Mouse (Mus musculus) lung, postnatal 0 days (tissue): ENCODE results near the gene Nlgn2. TPM values are rescaled to one million over a fixed set of nuclear protein-coding genes. Genes with fewer than 3 reads are reported as not detected.

ENCODE experiments used
- ATAC-seq: fragments of 200-750 bp; cut with Nextera tagmentation; 2 replicates; pipeline ENCODE4 v1.8.0; 2017; ENCODE audit warnings: moderate library complexity
- DNase-seq: peaks from one replicate; pipeline ENCODE4 v3.0.0-alpha.2; 2016; ENCODE audit warnings: low spot score
- H3K27ac ChIP-seq: fragments of 300-500 bp; sonication (generic); 2 replicates; pipeline ENCODE4 v1.5.1; 2014; ENCODE audit warnings: antibody characterized with exemption, mild to moderate bottlenecking, low read length, mixed read lengths
- H3K27me3 ChIP-seq: fragments of 300-500 bp; sonication (generic); replicated peaks from 2 replicates; pipeline ENCODE4 v1.6.1; 2014; ENCODE audit warnings: low read length, mixed read lengths; ENCODE audit not compliant: insufficient read depth
- H3K36me3 ChIP-seq: fragments of 300-500 bp; sonication (generic); 2 replicates; pipeline ENCODE4 v1.6.1; 2014; ENCODE audit warnings: low read length, mixed read lengths; ENCODE audit not compliant: insufficient read depth
- H3K4me1 ChIP-seq: fragments of 300-500 bp; sonication (generic); 2 replicates; pipeline ENCODE4 v1.6.1; 2014; ENCODE audit warnings: antibody characterized with exemption, low read depth, low read length, mixed read lengths; ENCODE audit not compliant: insufficient read depth
- H3K4me2 ChIP-seq: fragments of 300-500 bp; sonication (generic); replicated peaks from 2 replicates; pipeline ENCODE4 v1.6.1; 2014; ENCODE audit warnings: low read depth, mild to moderate bottlenecking, low read length, moderate library complexity, mixed read lengths
- H3K4me3 ChIP-seq: fragments of 300-500 bp; sonication (generic); 2 replicates; pipeline ENCODE4 v1.5.1; 2014; ENCODE audit warnings: low read depth, low read length
- H3K9ac ChIP-seq: fragments of 300-500 bp; sonication (generic); replicated peaks from 2 replicates; pipeline ENCODE4 v1.6.1; 2014; ENCODE audit warnings: low read depth, mild to moderate bottlenecking
- H3K9me3 ChIP-seq: fragments of 300-500 bp; sonication (generic); 2 replicates; pipeline ENCODE4 v1.6.1; 2016; ENCODE audit warnings: low read length, mixed read lengths
- CTCF ChIP-seq: IDR thresholded peaks from 2 replicates; pipeline ENCODE4 v1.5.1; 2016; ENCODE audit warnings: antibody characterized with exemption, mild to moderate bottlenecking
- EP300 ChIP-seq: IDR thresholded peaks from 2 replicates; pipeline ENCODE4 v1.6.1; 2016; ENCODE audit warnings: antibody characterized with exemption, mild to moderate bottlenecking, control low read depth
- WGBS: fragments of 180-500 bp; shearing (Covaris S2); extraction: QIAGEN DNeasy Blood & Tissue Kit; methylation state at CpG from one replicate; pipeline ENCODE4 v1.1.7; 2014; 5-methylcytosine and 5-hydroxymethylcytosine counted together
- polyA plus RNA-seq: library from polyadenylated mRNA; unstranded; fragments of >200 nt; fragmentation: Nextera tagmentation; extraction: Ambion mirVana; gene quantifications from 2 replicates; pipeline ENCODE4 v1.2.1, GENCODE M21; 2015

Gene Nlgn2
- polyA plus RNA-seq, 1 experiment from 2014 or later, result 2.9 TPM

GRCm38 (mm10) chr11:69797924-69798323, 39.7 kb downstream of the Nlgn2 start:
- Histone ChIP-seq H3K27me3 (0 out of 2 replicates have a peak, but pooled peaks cover 6% of the 10 kb centered on the region), H3K4me3 (no peak overlapping the region), H3K9ac (no peak overlapping the region), H3K4me1 (peaks cover 27% of the 10 kb centered on the region; the same call in 1 of the 2 replicates), H3K36me3 (no peaks in the 10 kb centered on the region), H3K9me3 (no peaks in the 10 kb centered on the region), H3K4me2 (no peak overlapping the region), H3K27ac (no peak overlapping the region)
- DNase-seq (no peak), ATAC-seq (no peak)
- no peak for TF ChIP-seq EP300
- TF ChIP-seq CTCF, result no peak
- WGBS, result 74% methylated on average over 7 of the region's 7 CpGs

GRCm38 (mm10) chr11:69795983-69796435, 41.6 kb downstream of the Nlgn2 start:
- 3% methylated on average over 13 of the region's 13 CpGs for WGBS
- Histone ChIP-seq H3K4me3 (peak overlapping the region; percentile 47), H3K27ac (0 out of 2 replicates have a peak overlapping the region, but pooled peaks have one; percentile 54), H3K4me2 (peak overlapping the region; percentile 88), H3K27me3 (no peaks in the 10 kb centered on the region), H3K9ac (no peak overlapping the region; the same call in 1 of the 2 replicates), H3K36me3 (no peaks in the 10 kb centered on the region), H3K4me1 (peaks cover 11% of the 10 kb centered on the region; the same call in 1 of the 2 replicates), H3K9me3 (no peaks in the 10 kb centered on the region)
- ATAC-seq (no peak), DNase-seq (peak; percentile 32)
- TF ChIP-seq CTCF (no peak), EP300 (no peak)

- Histone ChIP-seq H3K27ac (peak within 1 kb of the TSS; percentile 54), H3K4me2 (peak within 1 kb of the TSS; percentile 88), H3K9ac (peak within 1 kb of the TSS; percentile 34), H3K36me3 (no peaks in the 10 kb centered on the region), H3K9me3 (no peaks in the 10 kb centered on the region), H3K4me3 (peak within 1 kb of the TSS; percentile 47), H3K27me3 (no peaks in the 10 kb centered on the region), H3K4me1 (0 out of 2 replicates have a peak, but pooled peaks cover 9% of the 10 kb centered on the region)
- whole genome bisulfite sequencing, result 1% methylated on average over 50 of the region's 52 CpGs
- peak; percentile 99 for ATAC-seq
- no peak for TF ChIP-seq EP300
- peak; percentile 18; the same call in 1 of the 2 replicates for TF ChIP-seq CTCF
- DNase-seq, result peak; percentile 100
These were observed 42.2 kb downstream of the Nlgn2 start, which contains the start of gene Chrnb1 for GRCm38 (mm10) chr11:69795168-69795982. Chrnb1 (minus strand) TSS chr11:69795943.

- TF ChIP-seq CTCF (no peak), EP300 (no peak)
- no peaks in the 10 kb centered on the region for H3K36me3 ChIP-seq
- no peak overlapping the region for H3K9ac ChIP-seq
- H3K27ac ChIP-seq, result no peak overlapping the region
- no peaks in the 10 kb centered on the region for H3K27me3 ChIP-seq
- H3K9me3 ChIP-seq, result no peaks in the 10 kb centered on the region
- no peak overlapping the region for H3K4me3 ChIP-seq
- DNase-seq (no peak), ATAC-seq (no peak)
- H3K4me1 ChIP-seq, result 0 out of 2 replicates have a peak, but pooled peaks cover 6% of the 10 kb centered on the region
- WGBS, result 58% methylated on average over 5 of the region's 5 CpGs
- H3K4me2 ChIP-seq, result no peak overlapping the region
These were observed 44.2 kb downstream of the Nlgn2 start for GRCm38 (mm10) chr11:69793429-69793828.

- WGBS, result 66% methylated on average over 5 of the region's 5 CpGs
- TF ChIP-seq EP300 (no peak), CTCF (no peak)
- H3K36me3 ChIP-seq, result no peaks in the 10 kb centered on the region
- no peak overlapping the region for H3K4me3 ChIP-seq
- H3K27ac ChIP-seq, result no peak overlapping the region
- H3K27me3 ChIP-seq, result no peaks in the 10 kb centered on the region
- H3K9me3 ChIP-seq, result no peaks in the 10 kb centered on the region
- no peak overlapping the region for H3K4me2 ChIP-seq
- no peak overlapping the region for H3K9ac ChIP-seq
- no peak for ATAC-seq
- 0 out of 2 replicates have a peak, but pooled peaks cover 6% of the 10 kb centered on the region for H3K4me1 ChIP-seq
- no peak for DNase-seq
These were observed 46.2 kb downstream of the Nlgn2 start for GRCm38 (mm10) chr11:69791420-69791819.

GRCm38 (mm10) chr11:69789431-69789830, 48.2 kb downstream of the Nlgn2 start:
- Histone ChIP-seq H3K4me1 (peaks cover 3% of the 10 kb centered on the region; the same call in 1 of the 2 replicates), H3K4me2 (no peak overlapping the region), H3K36me3 (no peaks in the 10 kb centered on the region), H3K9ac (no peak overlapping the region), H3K4me3 (no peak overlapping the region), H3K27ac (no peak overlapping the region), H3K9me3 (no peaks in the 10 kb centered on the region), H3K27me3 (no peaks in the 10 kb centered on the region)
- ATAC-seq (no peak), DNase-seq (no peak)
- no peak for TF ChIP-seq EP300
- TF ChIP-seq CTCF, result no peak
- 59% methylated on average over 5 of the region's 5 CpGs for WGBS
